Mouse (Mus musculus) thymus, adult 2 months (tissue): ENCODE results near the gene Nsf. TPM values are rescaled to one million over a fixed set of nuclear protein-coding genes. Genes with fewer than 3 reads are reported as not detected.

Experiments used
- DNase-seq: peaks from one replicate; pipeline ENCODE4 v3.0.0; 2021
- H3K27ac ChIP-seq: fragments of 200-500 bp; 2 replicates; pipeline ENCODE4 v1.5.1; 2012; ENCODE audit warnings: low read length, control low read depth; ENCODE audit not compliant: control insufficient read depth, insufficient read depth
- H3K27me3 ChIP-seq: fragments of 200-500 bp; 2 replicates; pipeline ENCODE4 v1.6.1; 2012; ENCODE audit warnings: mild to moderate bottlenecking, low read length, moderate library complexity, mixed read lengths; ENCODE audit not compliant: control insufficient read depth, insufficient read depth
- H3K36me3 ChIP-seq: fragments of 200-500 bp; 2 replicates; pipeline ENCODE4 v1.6.1; 2012; ENCODE audit warnings: mild to moderate bottlenecking, low read length, moderate library complexity; ENCODE audit not compliant: control insufficient read depth, insufficient read depth
- H3K4me1 ChIP-seq: fragments of 200-500 bp; replicated peaks from 2 replicates; pipeline ENCODE4 v1.6.1; 2012; ENCODE audit warnings: low read length; ENCODE audit not compliant: control insufficient read depth, insufficient read depth
- H3K4me3 ChIP-seq: fragments of 200-500 bp; 2 replicates; pipeline ENCODE4 v1.5.1; 2012; ENCODE audit warnings: mild to moderate bottlenecking, low read length, control low read depth, moderate library complexity; ENCODE audit not compliant: control insufficient read depth, insufficient read depth
- CTCF ChIP-seq: fragments of 200-500 bp; IDR thresholded peaks from 2 replicates; pipeline ENCODE4 v1.5.1; 2012; ENCODE audit warnings: mild to moderate bottlenecking, control low read depth, low read length, moderate library complexity, borderline replicate concordance; ENCODE audit not compliant: control insufficient read depth, poor library complexity, insufficient read depth; ENCODE audit errors: extremely low read depth
- POLR2A ChIP-seq: fragments of 200-500 bp; IDR thresholded peaks from 2 replicates; pipeline ENCODE4 v1.6.1; 2012; ENCODE audit warnings: mild to moderate bottlenecking, low read length, control low read depth, moderate library complexity; ENCODE audit not compliant: control insufficient read depth, poor library complexity, insufficient read depth; ENCODE audit errors: extremely low read depth
- whole genome bisulfite sequencing: fragments of 180-500 bp; shearing (Covaris S2); methylation state at CpG from one replicate; pipeline ENCODE4 v1.1.7; 2018; 5-methylcytosine and 5-hydroxymethylcytosine counted together
- polyA plus RNA-seq: library from polyadenylated mRNA; depleted of rRNA; stranded (reverse); fragments of >200 nt; gene quantifications from 2 replicates; pipeline ENCODE4 v1.2.3, GENCODE M21; 2012

Gene Nsf
- polyA plus RNA-seq, 1 experiment, result 52.5 TPM

DNA sequence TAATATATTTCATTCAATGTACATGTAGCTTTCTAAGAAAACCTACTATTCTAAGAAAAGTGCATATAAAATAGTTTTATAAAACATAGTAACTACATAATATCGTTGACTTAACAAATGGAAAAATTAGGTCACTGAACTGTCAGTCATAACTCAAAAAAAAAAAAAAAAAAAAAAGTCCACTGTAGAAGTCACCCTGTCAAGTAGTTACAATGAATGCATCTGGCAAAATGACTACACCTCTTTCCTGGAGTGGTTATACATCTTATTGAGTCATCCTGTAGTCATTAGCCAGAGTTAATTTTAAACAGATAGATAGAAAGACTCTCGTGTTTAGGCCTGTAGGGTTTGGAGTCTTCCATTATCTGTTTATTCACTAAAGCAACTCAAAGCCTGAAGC is 114.9 kb downstream of the Nsf start:
- no peak overlapping the region for H3K4me3 ChIP-seq
- 84% methylated on average over 2 of the region's 2 CpGs for WGBS
- H3K27me3 ChIP-seq, result no peaks in the 10 kb centered on the region
- no peak overlapping the region for H3K27ac ChIP-seq
- peaks cover 4% of the 10 kb centered on the region for H3K36me3 ChIP-seq
- DNase-seq, result no peak
- H3K4me1 ChIP-seq, result no peaks in the 10 kb centered on the region
- TF ChIP-seq POLR2A (no peak), CTCF (no peak)

DNA sequence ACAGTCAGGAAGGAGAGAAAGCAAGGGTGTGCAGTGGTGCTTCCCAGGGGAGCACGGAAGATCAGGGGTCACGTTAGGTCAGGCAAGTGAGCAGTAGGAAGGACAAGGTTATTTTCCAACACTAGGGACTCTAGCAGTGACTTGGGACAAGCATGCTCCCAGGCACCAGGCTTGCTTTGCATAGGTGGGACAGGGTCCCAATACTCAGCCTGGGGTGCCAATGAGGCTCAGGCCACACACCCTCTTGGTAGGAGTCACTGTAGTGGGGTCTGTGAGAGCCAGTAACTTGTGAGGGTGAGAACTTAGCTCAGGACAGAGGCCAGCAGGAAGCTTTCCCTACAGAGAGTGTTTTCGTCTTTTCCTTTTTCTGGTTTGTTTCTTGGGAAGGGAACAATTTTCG is 121.5 kb downstream of the Nsf start:
- Histone ChIP-seq H3K4me3 (no peak overlapping the region), H3K36me3 (peaks cover 6% of the 10 kb centered on the region; the same call in 1 of the 2 replicates), H3K4me1 (no peaks in the 10 kb centered on the region), H3K27me3 (no peaks in the 10 kb centered on the region), H3K27ac (no peak overlapping the region)
- TF ChIP-seq POLR2A, result no peak
- no peak for TF ChIP-seq CTCF
- no peak for DNase-seq
- 90% methylated on average over 4 of the region's 4 CpGs for WGBS

DNA sequence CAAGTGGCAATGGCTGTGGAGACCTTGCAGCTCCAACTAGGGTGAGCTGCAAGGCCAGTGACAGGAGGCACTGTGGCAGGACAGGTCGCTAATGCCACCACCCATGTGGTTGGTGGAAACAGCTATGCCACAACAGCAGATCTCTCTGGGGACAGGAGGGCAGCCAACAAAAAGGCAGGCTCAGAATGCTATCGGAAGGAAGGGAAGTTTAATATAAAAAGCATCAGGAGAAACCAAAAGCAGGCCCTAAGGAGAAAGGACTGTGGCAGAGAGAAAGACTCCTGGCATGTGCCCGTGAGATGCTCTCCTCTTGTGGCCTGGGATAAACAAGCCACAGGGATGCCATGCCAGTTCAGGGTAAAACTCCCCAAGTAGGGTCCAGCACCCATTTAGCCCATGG is 122.1 kb downstream of the Nsf start:
- H3K27ac ChIP-seq, result no peak overlapping the region
- WGBS, result 94% methylated on average over 3 of the region's 3 CpGs
- peaks cover 11% of the 10 kb centered on the region; the same call in 1 of the 2 replicates for H3K36me3 ChIP-seq
- no peak for TF ChIP-seq POLR2A
- TF ChIP-seq CTCF, result no peak
- H3K4me3 ChIP-seq, result no peak overlapping the region
- H3K27me3 ChIP-seq, result no peaks in the 10 kb centered on the region
- no peaks in the 10 kb centered on the region for H3K4me1 ChIP-seq
- no peak for DNase-seq

DNA sequence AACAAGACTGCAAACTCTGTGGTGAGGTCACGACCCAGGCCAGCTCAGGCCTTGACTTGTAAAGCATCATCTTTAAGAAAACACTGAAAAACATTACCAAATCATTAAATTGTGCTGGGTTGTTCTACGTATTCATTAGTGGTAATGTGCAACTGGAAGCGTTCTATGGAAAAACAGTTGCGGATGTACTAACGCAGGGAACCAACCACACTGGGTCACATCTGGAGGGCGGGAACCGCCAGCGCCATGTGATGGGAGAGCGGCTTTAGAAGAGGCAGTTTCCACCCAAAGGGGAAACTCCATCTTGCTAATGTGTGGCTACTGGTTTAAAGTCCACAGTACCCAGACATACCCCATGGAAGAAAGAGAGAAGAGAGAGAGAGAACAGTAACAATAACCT is 123.4 kb downstream of the Nsf start:
- peaks cover 11% of the 10 kb centered on the region; the same call in 1 of the 2 replicates for H3K36me3 ChIP-seq
- H3K27ac ChIP-seq, result no peak overlapping the region
- H3K4me1 ChIP-seq, result no peaks in the 10 kb centered on the region
- no peak for DNase-seq
- 97% methylated on average over 9 of the region's 9 CpGs for WGBS
- no peak for TF ChIP-seq CTCF
- no peak for TF ChIP-seq POLR2A
- H3K4me3 ChIP-seq, result no peak overlapping the region
- H3K27me3 ChIP-seq, result no peaks in the 10 kb centered on the region

DNA sequence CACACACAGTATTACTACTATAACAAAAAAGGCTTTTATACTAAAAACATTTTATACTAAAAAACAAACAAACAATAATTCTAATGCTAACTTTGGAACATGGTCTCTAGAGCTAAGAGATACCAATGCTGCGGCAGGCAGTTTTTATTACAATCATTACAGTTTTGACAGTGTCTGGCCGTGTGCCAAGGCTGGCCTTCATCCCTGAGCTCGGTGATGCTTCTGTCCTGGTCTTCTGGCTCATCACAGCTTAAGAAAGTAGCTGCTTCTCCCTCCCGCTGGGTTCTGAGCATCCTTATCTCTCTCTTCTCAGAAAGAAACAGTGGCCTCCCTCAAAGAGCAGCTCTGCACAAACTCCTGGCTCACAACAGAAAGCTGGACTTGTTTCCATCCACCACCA is 123.9 kb downstream of the Nsf start:
- DNase-seq, result no peak
- Histone ChIP-seq H3K36me3 (peaks cover 16% of the 10 kb centered on the region), H3K4me1 (no peaks in the 10 kb centered on the region), H3K4me3 (no peak overlapping the region), H3K27me3 (no peaks in the 10 kb centered on the region), H3K27ac (no peak overlapping the region)
- 91% methylated on average over 4 of the region's 4 CpGs for WGBS
- TF ChIP-seq POLR2A (no peak), CTCF (no peak)

DNA sequence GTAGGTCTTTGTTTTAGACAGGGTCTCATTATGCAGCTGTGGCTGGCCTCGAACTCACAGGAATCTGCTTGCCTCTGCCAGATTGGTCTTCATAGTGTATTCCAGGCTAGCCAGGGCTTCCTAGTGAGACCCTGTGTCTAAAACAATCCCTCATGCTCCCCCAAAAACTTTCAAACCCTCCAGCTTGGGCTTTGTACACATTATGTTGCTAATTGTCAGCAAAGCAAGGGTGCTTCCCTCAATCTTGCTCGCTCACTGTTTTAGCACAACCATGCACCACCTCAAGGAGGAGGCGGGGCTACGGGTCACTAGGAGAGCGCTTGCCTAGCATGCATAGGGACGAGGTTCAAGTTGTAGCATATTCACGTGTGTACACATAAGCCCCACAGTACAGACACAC is 125.0 kb downstream of the Nsf start:
- TF ChIP-seq POLR2A (no peak), CTCF (no peak)
- no peak overlapping the region for H3K27ac ChIP-seq
- no peak overlapping the region for H3K4me3 ChIP-seq
- no peaks in the 10 kb centered on the region for H3K4me1 ChIP-seq
- H3K27me3 ChIP-seq, result no peaks in the 10 kb centered on the region
- DNase-seq, result no peak
- H3K36me3 ChIP-seq, result peaks cover 21% of the 10 kb centered on the region
- 94% methylated on average over 7 of the region's 7 CpGs for WGBS

DNA sequence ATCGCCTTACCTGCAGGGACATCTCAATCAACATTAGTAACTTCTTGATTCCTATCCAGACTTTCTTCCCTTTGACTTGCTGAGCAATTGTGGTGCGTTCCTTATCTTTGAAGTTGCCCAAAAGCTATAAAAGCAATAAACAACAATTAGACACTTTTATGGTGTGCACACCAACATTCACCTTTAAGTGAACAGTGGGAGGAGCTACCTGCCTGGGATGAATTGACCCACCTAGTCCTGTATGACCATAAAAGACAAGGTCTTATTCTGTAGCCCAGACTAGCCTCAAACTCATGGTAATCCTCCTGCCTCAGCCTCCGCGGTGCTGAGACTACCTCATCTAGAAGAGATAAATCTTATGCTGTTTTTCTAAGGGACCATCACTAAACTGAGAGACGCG is 126.7 kb downstream of the Nsf start:
- WGBS, result 96% methylated on average over 6 of the region's 6 CpGs
- no peak for DNase-seq
- no peaks in the 10 kb centered on the region for H3K27me3 ChIP-seq
- no peak for TF ChIP-seq POLR2A
- no peak for TF ChIP-seq CTCF
- peaks cover 28% of the 10 kb centered on the region for H3K36me3 ChIP-seq
- H3K27ac ChIP-seq, result no peak overlapping the region
- H3K4me3 ChIP-seq, result no peak overlapping the region
- H3K4me1 ChIP-seq, result no peaks in the 10 kb centered on the region
